Mouse (Mus musculus) hindbrain, embryonic 15.5 days (tissue): ENCODE results near the gene Cxcl3. TPM values are rescaled to one million over a fixed set of nuclear protein-coding genes. Genes with fewer than 3 reads are reported as not detected.
A peak's percentile ranks its signal among the peaks of the same experiment; 100 is the strongest.

Experiments
- ATAC-seq: fragments of 200-750 bp; cut with Nextera tagmentation; 2 replicates; pipeline ENCODE4 v1.8.0; 2017; ENCODE audit warnings: low read depth, moderate number of reproducible peaks, moderate TSS enrichment; ENCODE audit not compliant: low FRiP score
- H3K27ac ChIP-seq: fragments of 300-500 bp; sonication (generic); replicated peaks from 2 replicates; pipeline ENCODE4 v1.5.1; 2015; ENCODE audit warnings: mild to moderate bottlenecking, inconsistent platforms
- H3K27me3 ChIP-seq: fragments of 300-500 bp; sonication (generic); 2 replicates; pipeline ENCODE4 v1.6.1; 2015; ENCODE audit warnings: control low read depth, inconsistent platforms
- H3K36me3 ChIP-seq: fragments of 300-500 bp; sonication (generic); 2 replicates; pipeline ENCODE4 v1.6.1; 2015; ENCODE audit warnings: control low read depth, inconsistent platforms
- H3K4me1 ChIP-seq: fragments of 300-500 bp; sonication (generic); replicated peaks from 2 replicates; pipeline ENCODE4 v1.6.1; 2015; ENCODE audit warnings: control low read depth, inconsistent platforms
- H3K4me2 ChIP-seq: fragments of 300-500 bp; sonication (generic); 2 replicates; pipeline ENCODE4 v1.6.1; 2015; ENCODE audit warnings: moderate library complexity, mild to moderate bottlenecking, inconsistent platforms
- H3K4me3 ChIP-seq: fragments of 300-500 bp; sonication (generic); 2 replicates; pipeline ENCODE4 v1.5.1; 2015; ENCODE audit warnings: mild to moderate bottlenecking, inconsistent platforms
- H3K9ac ChIP-seq: fragments of 300-500 bp; sonication (generic); 2 replicates; pipeline ENCODE4 v1.6.1; 2015; ENCODE audit warnings: inconsistent platforms
- H3K9me3 ChIP-seq: fragments of 300-500 bp; sonication (generic); 2 replicates; pipeline ENCODE4 v1.6.1; 2016; ENCODE audit warnings: control low read depth, inconsistent platforms
- WGBS: fragments of 180-500 bp; shearing (Covaris S2); methylation state at CpG from one replicate; pipeline ENCODE4 v1.1.7; 2015; 5-methylcytosine and 5-hydroxymethylcytosine counted together
- polyA plus RNA-seq: library from polyadenylated mRNA; unstranded; fragments of >200 nt; fragmentation: Nextera tagmentation; extraction: Ambion mirVana; gene quantifications from 2 replicates; pipeline ENCODE4 v1.2.1, GENCODE M21; 2015

Cxcl3 gene
- polyA plus RNA-seq, result 0.19 and 0.31 TPM in 2 replicates

DNA sequence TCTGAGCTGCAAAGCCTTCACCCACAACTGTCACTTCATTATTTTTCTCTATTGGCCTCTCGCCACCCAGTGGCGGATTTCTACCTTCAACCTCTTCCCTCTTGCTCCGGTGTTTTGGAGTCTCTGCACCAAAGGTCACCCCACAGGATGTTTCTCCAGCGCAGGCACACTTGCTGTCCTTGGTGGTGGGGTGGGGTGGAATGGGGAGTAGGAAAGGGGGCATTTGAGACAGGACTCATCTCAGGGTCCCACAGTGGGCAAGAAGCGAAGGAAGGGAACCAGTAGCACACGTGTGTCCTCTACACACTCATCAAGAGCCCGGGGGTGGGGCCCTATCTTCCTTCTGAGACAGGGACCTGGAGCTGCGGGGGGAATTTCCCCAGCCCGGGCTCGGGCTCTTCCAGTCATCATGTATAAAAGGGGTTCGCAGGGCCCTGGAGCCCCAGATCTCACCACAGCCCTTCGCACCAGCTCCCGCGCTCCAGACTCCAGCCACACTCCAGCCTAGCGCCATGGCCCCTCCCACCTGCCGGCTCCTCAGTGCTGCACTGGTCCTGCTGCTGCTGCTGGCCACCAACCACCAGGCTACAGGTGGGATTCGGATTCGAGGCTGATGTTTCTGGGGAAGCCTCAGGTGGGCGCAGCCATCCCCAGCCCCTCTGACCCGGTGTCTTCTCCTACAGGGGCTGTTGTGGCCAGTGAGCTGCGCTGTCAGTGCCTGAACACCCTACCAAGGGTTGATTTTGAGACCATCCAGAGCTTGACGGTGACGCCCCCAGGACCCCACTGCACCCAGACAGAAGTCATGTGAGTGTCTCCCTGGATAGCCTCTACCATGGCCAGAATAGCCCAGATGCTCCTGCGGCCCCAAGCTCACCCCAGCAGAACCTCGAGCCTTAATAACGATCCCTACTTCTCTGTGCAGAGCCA lies at the start of gene Cxcl3:
Cxcl3 (plus strand) TSS at position 445 of the 930 bp plus-strand sequence.
- H3K4me3 ChIP-seq, result peak within 1 kb of the TSS; percentile 45
- peak; percentile 93 for ATAC-seq
- H3K27me3 ChIP-seq, result no peaks in the 10 kb centered on the region
- peak within 1 kb of the TSS; percentile 81 for H3K4me2 ChIP-seq
- no peak within 1 kb of the TSS for H3K27ac ChIP-seq
- H3K9me3 ChIP-seq, result no peaks in the 10 kb centered on the region
- H3K9ac ChIP-seq, result peak within 1 kb of the TSS; percentile 26; the same call in 1 of the 2 replicates
- no peaks in the 10 kb centered on the region for H3K36me3 ChIP-seq
- 18% methylated on average over 25 of the region's 26 CpGs for WGBS
- H3K4me1 ChIP-seq, result peaks cover 7% of the 10 kb centered on the region; the same call in 1 of the 2 replicates

DNA sequence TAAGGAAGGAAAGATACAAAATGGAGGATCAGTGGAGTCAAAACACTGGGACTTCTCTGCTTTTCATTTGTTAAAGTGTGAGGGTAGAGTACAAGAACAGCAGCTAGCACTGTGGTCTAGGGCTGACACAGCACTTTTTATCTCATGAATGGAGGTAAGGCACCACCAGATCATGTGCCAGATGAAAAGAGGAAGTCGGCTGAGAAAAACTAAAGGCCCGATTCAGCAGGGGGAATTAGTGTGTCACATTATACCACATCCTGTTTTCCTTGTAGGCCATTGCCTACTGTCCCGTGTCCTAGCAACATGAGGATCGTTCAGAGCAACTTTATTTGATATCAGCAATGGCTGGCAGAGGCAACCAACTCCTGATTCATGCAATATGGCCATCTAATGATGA lies 43.9 kb upstream of the Cxcl3 start:
- ATAC-seq, result no peak
- WGBS, result 77% methylated on average over 4 of the region's 4 CpGs
- Histone ChIP-seq H3K4me3 (no peak overlapping the region), H3K4me2 (no peak overlapping the region), H3K36me3 (no peaks in the 10 kb centered on the region), H3K27me3 (no peaks in the 10 kb centered on the region), H3K9me3 (no peaks in the 10 kb centered on the region), H3K27ac (no peak overlapping the region), H3K4me1 (no peaks in the 10 kb centered on the region), H3K9ac (no peak overlapping the region)

DNA sequence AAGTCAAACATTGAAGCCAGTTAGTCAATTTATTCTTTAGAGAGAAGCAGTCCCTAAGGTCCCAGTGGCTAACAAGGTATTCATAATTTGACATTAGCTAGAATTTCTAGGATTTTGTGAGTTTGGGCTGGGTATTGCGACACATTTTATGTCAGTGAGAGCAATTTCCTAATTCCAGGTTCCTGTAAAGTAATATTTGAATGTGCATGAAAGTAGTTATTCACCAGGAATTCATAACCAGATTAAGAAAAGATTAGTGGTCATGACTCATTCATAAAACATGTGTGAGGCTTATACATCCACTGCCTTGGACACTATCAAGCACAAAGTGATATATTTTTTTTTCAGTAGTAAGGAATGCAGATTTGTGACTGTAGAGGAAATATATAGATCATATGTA lies 32.0 kb upstream of the Cxcl3 start:
- no peak overlapping the region for H3K9ac ChIP-seq
- peaks cover 10% of the 10 kb centered on the region for H3K4me1 ChIP-seq
- no peak overlapping the region for H3K4me3 ChIP-seq
- ATAC-seq, result no peak
- peaks cover 5% of the 10 kb centered on the region for H3K27me3 ChIP-seq
- no peak overlapping the region for H3K27ac ChIP-seq
- H3K9me3 ChIP-seq, result no peaks in the 10 kb centered on the region
- WGBS, result 95% methylated on average over 1 of the region's 1 CpGs
- no peaks in the 10 kb centered on the region for H3K36me3 ChIP-seq
- H3K4me2 ChIP-seq, result no peak overlapping the region

DNA sequence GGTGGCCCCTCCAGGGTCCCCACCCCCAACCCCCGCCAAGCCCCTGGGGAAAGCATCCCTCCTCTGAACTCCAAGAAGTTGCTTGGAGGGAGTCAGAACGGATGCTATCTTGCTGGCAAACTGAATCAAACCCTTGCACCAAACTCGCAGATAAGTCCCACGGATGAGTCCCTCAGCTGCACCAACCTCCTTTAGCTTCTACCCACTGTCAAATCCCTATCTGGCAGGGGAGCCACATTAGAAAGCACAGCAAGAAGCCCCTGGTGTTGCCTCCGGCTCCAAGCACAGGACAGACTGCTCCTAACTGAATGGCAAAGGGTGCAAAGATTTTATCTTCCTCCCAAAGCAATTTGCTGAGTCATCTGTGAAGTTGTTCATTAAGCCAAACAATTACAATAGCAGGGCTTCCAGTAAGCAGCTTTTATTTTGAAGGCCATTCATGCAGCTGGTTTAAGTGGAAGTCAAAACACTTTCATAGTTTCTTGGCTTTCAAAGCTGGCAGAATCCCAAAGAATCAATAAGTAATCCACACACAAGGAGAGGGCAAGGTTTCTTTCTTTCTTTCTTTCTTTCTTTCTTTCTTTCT lies 27.8 kb upstream of the Cxcl3 start:
- H3K27me3 ChIP-seq, result peaks cover 7% of the 10 kb centered on the region
- ATAC-seq, result no peak
- no peaks in the 10 kb centered on the region for H3K36me3 ChIP-seq
- 44% methylated on average over 5 of the region's 5 CpGs for WGBS
- no peaks in the 10 kb centered on the region for H3K9me3 ChIP-seq
- H3K9ac ChIP-seq, result no peak overlapping the region
- H3K27ac ChIP-seq, result no peak overlapping the region
- peaks cover 14% of the 10 kb centered on the region for H3K4me1 ChIP-seq
- H3K4me2 ChIP-seq, result 0 out of 2 replicates have a peak overlapping the region, but pooled peaks have one; percentile 3
- H3K4me3 ChIP-seq, result no peak overlapping the region

DNA sequence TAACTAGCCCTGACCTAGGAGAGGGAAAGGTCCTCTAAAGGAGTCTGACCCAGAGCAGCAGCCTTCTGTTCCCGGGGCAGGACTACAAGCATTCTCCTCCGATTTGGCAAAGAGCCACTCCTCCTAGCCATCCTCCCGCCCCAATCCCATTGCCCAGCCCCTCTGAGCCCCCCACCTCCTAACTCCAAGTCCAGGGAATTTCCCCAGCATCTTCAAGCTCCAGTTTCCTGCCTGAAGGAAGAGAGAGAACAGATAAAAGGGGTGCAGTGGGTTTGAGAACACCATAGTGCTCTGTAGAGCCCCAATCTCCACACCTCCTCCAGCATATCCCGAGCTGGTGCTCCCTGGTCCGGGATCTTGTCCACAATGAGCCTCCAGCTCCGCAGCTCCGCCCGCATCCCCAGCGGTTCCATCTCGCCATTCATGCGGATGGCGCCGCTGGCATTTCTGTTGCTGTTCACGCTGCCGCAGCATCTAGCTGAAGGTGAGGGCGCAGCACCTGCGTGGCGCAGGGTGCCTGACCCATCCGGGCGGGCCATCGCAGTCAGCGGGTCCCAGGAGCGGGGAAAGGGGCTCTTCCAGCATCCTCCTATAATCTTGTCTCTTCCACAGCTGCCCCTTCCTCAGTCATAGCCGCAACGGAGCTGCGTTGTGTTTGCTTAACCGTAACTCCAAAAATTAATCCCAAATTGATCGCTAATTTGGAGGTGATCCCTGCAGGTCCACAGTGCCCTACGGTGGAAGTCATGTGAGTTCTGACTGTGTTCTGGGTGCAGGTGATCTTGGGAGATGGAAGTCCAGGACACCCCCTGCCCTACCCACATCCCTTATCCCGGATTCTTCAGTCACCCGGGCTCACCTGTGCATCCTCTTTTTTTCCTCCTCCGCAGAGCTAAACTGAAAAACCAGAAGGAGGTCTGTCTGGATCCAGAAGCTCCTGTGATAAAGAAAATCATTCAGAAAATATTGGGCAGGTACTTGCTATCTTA lies 26.5 kb upstream of the Cxcl3 start, which contains the start of gene Cxcl5:
Cxcl5 (plus strand) TSS at position 284 of the 989 bp plus-strand sequence.
- WGBS, result 3% methylated on average over 32 of the region's 32 CpGs

DNA sequence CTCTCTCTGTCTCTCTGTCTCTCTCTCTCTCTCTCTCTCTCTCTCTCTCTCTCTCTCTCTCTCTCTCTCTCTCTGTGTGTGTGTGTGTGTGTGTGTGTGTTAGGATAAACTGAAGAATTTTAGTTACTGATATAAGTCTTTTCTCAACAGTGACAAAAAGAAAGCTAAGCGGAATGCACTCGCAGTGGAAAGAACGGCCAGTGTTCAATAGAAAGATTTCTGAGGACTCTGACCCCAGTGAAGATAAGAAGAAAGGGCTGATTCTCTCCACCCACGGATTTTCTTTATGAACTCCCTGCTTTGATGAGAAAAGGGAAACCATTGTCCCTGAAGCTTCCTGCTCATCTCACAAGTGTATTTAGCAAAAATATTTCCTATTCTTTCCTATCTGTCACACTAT lies 25.6 kb upstream of the Cxcl3 start:
- H3K4me2 ChIP-seq, result no peak overlapping the region
- 46% methylated on average over 4 of the region's 4 CpGs for WGBS
- H3K27me3 ChIP-seq, result peaks cover 7% of the 10 kb centered on the region
- ATAC-seq, result no peak
- no peak overlapping the region for H3K9ac ChIP-seq
- H3K4me3 ChIP-seq, result no peak overlapping the region
- no peak overlapping the region for H3K27ac ChIP-seq
- H3K36me3 ChIP-seq, result no peaks in the 10 kb centered on the region
- no peaks in the 10 kb centered on the region for H3K9me3 ChIP-seq
- H3K4me1 ChIP-seq, result peaks cover 14% of the 10 kb centered on the region

More for the DNA sequence above, 26.5 kb upstream of the Cxcl3 start, which contains the start of gene Cxcl5:
- no peak within 1 kb of the TSS for H3K27ac ChIP-seq
- no peaks in the 10 kb centered on the region for H3K36me3 ChIP-seq
- peak within 1 kb of the TSS; percentile 54 for H3K4me3 ChIP-seq
- ATAC-seq, result peak; percentile 87
- H3K4me1 ChIP-seq, result peaks cover 14% of the 10 kb centered on the region
- peak within 1 kb of the TSS; percentile 68 for H3K9ac ChIP-seq
- H3K4me2 ChIP-seq, result peak within 1 kb of the TSS; percentile 83
- H3K27me3 ChIP-seq, result peaks cover 7% of the 10 kb centered on the region
- H3K9me3 ChIP-seq, result no peaks in the 10 kb centered on the region

DNA sequence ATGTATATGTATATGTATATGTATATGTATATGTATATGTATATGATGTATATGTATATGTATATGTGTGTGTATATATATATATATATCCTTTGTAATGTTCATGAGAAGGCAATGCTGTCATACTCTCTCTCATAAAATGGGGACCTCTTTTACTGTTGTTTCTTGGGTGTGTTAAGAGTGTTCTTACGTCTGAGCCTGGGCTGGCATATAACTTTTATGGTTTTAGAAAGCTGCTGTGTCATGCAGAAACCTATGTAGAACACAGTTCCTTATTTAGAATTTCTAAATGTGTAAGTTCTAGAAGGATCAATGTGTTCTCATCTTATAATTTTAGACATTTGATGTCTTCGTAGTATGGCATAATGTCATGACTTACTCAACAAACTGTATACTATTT lies 25.1 kb upstream of the Cxcl3 start:
- no peak for ATAC-seq
- H3K4me2 ChIP-seq, result no peak overlapping the region
- H3K27me3 ChIP-seq, result peaks cover 7% of the 10 kb centered on the region
- peaks cover 14% of the 10 kb centered on the region for H3K4me1 ChIP-seq
- no peak overlapping the region for H3K9ac ChIP-seq
- 97% methylated on average over 2 of the region's 2 CpGs for WGBS
- no peak overlapping the region for H3K27ac ChIP-seq
- H3K4me3 ChIP-seq, result no peak overlapping the region
- no peaks in the 10 kb centered on the region for H3K36me3 ChIP-seq
- no peaks in the 10 kb centered on the region for H3K9me3 ChIP-seq

DNA sequence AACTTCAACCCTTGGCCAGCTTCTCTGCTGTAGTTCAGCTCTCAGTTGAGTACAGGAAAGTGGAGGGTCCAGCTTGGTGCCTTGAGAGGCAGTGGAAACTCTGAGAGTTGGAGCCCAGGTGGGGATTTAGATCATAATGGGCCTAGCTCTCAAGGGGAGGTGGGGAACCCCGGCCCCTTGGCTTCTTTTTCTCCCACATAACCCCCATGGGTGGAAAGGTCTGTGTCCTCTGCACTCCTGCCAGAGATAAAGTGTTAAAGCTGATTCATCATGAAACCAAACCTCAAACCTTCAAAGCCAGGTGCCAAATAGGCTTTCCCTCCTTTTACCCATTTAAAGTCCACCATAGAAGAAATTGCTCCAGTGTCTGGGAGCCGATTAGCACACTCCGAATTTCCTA lies 24.1 kb upstream of the Cxcl3 start:
- Histone ChIP-seq H3K27me3 (peaks cover 7% of the 10 kb centered on the region), H3K9ac (no peak overlapping the region), H3K4me2 (no peak overlapping the region), H3K36me3 (no peaks in the 10 kb centered on the region), H3K4me3 (no peak overlapping the region), H3K27ac (no peak overlapping the region), H3K9me3 (no peaks in the 10 kb centered on the region), H3K4me1 (peaks cover 14% of the 10 kb centered on the region)
- WGBS, result 92% methylated on average over 3 of the region's 3 CpGs
- ATAC-seq, result no peak

DNA sequence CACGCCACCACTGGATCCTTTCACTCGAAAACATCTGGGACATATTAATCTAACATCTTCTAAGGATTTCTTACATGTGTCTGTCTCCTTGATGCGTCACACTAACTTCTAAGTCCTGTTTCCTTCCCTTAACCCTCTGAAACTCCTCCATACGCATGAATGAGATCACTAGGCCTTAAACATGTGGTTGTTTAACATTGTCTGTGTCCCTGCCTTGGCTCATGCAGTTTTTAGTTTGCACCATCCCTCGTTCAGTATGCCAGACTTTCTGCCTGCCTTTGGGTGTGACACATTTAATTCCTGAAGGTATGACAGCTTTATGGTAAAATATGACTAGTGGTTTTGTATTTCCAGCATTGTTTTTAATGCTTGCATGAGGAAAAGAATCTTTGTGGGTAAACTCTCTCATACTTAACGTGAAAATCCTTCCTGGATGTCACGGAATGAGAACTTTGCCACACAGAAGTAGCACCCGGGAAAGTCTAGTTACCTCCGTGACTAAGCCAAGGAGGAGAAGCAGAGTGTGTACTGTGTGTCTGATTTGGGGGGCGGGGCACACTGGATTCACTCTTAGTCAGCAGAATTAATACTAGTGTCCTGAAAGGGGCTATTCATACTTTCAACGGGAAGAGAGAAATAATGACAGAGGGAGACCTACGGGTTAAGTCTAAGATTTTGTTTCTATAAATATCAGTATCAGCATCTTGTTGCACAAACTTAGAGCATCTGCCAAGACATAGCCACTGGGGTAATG lies 21.8 kb upstream of the Cxcl3 start:
- H3K27me3 ChIP-seq, result peaks cover 2% of the 10 kb centered on the region; the same call in 1 of the 2 replicates
- no peak overlapping the region for H3K4me3 ChIP-seq
- H3K36me3 ChIP-seq, result no peaks in the 10 kb centered on the region
- WGBS, result 84% methylated on average over 12 of the region's 12 CpGs
- no peak overlapping the region for H3K9ac ChIP-seq
- ATAC-seq, result no peak
- no peaks in the 10 kb centered on the region for H3K9me3 ChIP-seq
- H3K27ac ChIP-seq, result no peak overlapping the region
- H3K4me1 ChIP-seq, result peaks cover 2% of the 10 kb centered on the region
- no peak overlapping the region for H3K4me2 ChIP-seq

DNA sequence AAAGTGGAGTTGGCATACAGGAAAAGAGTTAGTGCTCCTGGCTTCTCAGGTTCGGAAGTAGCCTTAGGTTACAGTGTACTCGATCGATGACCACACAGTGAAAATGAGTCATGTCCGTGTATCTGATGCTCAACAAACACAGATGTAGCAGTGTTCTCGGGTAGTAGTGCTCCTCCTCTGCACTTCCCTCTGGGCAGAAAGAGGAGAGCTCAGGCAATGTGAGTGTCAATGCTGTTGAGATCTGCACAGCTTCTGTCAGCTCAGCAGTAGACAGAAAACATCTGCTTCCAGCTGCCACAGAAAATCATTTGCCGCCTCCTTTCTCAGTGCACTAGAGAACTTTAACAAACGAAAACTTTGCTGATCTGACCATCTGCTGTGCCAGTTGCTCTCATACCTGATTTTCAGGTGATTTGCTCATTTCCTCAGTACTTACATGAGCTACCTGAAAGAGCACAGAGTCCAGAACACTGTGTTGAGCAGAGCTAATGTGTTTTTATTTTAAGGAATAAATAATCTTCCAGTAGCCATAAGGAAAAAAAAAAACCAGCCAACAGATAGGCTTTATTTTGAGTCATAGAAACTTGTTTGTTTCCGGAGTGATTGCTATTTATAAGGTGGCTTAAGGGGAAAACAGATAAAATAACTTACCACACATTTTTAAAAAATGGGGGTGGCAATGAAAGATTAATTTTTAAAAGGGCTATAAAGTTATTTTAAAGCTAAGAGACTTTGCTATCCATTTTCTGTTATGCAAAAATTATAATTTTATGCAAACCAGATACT lies 19.9 kb upstream of the Cxcl3 start:
- Histone ChIP-seq H3K36me3 (no peaks in the 10 kb centered on the region), H3K27ac (no peak overlapping the region), H3K9me3 (no peaks in the 10 kb centered on the region), H3K4me1 (no peaks in the 10 kb centered on the region), H3K4me3 (no peak overlapping the region), H3K27me3 (peaks cover 2% of the 10 kb centered on the region; the same call in 1 of the 2 replicates), H3K4me2 (no peak overlapping the region), H3K9ac (no peak overlapping the region)
- WGBS, result 81% methylated on average over 8 of the region's 8 CpGs
- no peak for ATAC-seq
